Mouse (Mus musculus) 3T3-L1 (cell line): ENCODE data around the gene Mcpt1.
A peak's percentile ranks its signal among the peaks of the same experiment; 100 is the strongest.
"Not testable (repeated sequence)": the region's sequence is repeated elsewhere in the genome, so short reads cannot be mapped to it uniquely, and the experiment has no call there.

ENCODE experiments used
- DNase-seq: peaks from one replicate; pipeline ENCODE4 v3.0.0-alpha.2; 2015; ENCODE audit warnings: low read depth, low spot score

Mcpt1 gene

DNA sequence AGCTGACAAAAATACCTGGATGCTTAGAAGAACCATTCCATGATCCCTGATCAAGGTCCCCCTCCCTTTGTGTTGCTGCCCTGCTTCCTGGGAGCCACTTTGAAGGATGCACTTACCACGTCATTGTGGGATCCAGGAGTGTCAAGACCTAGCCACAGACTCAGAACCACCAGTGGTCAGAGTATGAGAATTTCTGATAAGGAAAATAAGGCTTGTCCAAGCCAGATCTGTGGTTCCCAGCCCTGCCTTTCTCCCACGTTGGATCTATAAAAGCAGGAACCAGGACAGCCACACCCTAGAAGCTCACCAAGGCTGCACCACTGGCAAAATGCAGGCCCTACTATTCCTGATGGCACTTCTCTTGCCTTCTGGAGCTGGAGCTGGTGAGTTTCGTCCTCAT is at the start of gene Mcpt1:
Gene Mcpt1, plus strand, starts transcription at position 301 of the 400 bp plus-strand sequence.
- not testable (repeated sequence) for DNase-seq

GRCm38 (mm10) chr14:55987464-55987863 is 30.3 kb upstream of the Mcpt1 start:
- peak; percentile 7 for DNase-seq

DNA sequence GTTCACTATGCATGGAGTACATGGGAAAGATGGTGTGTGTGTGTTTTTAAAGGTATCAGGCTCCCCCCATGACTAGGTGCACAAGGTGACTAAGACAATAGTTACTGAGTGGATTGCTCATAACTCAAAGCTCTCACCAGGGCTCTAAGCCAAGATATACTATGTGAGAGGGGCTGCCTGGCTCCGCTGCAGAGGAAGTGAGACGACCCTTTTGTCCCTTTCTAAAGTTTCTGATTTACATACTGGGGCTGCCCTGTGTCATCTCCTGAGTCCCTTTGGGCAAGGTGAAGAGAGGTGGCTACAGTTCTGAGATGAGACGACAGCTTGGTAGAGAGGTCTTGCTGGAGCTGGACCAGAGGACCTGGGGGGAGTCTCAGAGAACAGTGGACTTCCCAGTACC is 4.6 kb upstream of the Mcpt1 start:
- DNase-seq = no peak

DNA sequence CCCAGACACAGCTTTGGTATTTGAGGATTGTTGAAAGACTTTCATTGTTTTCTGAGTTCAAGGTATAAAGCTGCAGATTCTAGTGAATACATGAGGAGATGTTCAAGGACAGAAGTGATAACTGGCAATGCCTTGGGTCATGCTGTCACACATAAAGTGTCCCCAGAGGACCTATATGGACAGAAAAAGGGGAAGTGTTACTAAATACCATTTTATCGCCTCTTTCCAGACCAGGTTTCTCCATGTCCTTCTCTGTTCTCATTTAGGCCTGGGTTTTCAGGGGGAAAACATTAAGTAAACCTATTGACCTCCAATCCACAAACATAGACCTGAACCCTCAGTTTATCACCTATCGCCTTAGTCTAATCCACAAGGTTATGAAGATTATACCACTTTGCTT is 3.8 kb upstream of the Mcpt1 start:
- DNase-seq = no peak

- peak; percentile 10 for DNase-seq
Observed at GRCm38 (mm10) chr14:56019446-56019845, 1.7 kb downstream of the Mcpt1 start.

DNA sequence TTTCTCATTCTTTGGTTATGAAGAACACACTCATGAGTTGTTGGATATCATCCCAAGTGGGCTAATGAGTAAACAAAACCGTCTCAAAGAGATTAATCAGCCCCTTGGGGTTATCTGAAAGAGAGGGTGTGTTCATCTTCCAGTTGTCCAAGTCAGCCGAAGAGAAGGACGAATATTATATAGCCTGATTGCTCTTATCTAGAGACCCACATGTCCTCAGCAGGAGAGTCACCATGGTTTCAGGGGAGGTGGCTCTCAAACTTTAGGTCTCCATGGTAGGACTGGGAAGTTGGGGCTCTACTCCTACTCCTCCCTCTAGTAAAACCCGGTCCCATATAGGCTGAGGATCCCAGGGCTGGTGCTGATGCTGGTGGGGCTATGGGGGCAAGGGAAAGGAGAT is 3.5 kb downstream of the Mcpt1 start:
- DNase-seq = not testable (repeated sequence)

- DNase-seq = not testable (repeated sequence)
Observed at GRCm38 (mm10) chr14:56030395-56030794, 12.6 kb downstream of the Mcpt1 start, which contains the start of gene Mcpt9. Gene Mcpt9, minus strand, starts transcription at chr14:56030495.

DNA sequence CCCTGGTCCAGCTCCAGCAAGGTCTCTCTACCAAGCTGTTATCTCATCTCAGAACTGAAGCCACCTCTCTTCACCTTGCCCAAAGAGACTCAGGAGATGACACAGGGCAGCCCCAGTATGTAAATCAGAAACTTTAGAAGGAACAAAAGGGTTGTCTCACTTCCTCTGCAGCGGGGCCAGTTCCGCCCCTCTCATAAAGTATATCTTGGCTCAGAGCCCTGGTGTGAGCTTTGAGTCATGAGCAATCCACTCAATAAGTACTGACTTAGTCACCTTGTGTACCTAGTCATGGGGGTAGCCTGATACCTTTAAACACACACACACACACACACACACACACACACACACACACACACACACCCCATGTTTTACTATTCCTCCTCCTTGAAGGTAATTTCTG is 16.7 kb downstream of the Mcpt1 start:
- DNase-seq = peak; percentile 42

GRCm38 (mm10) chr14:56041792-56042191 is 24.0 kb downstream of the Mcpt1 start, which contains the start of gene Mcpt2:
Gene Mcpt2, plus strand, starts transcription at chr14:56042041.
- DNase-seq = not testable (repeated sequence)

- DNase-seq = no peak
Observed at GRCm38 (mm10) chr14:56055408-56055807, 37.6 kb downstream of the Mcpt1 start.

- peak; percentile 4 for DNase-seq
Observed at GRCm38 (mm10) chr14:56057722-56058121, 40.0 kb downstream of the Mcpt1 start.

DNA sequence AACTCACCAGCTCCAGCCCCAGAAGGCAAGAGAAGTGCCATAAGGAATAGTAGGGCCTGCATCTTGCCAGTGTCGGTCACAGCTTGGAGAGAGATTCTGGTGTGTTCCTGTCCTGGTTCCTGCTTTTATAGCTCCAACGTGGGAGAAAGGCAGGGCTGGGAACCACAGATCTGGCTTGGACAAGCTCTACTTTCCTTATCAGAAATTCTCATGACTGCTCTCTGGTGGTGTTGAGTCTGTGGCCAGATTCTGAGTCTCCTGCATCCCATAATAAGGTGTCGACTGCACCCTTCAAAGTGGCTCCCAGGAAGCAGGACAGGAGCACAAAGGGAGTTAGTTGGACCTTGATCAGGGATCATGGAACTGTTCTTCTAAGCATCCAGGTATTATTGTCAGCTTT is 44.4 kb downstream of the Mcpt1 start, which contains the start of gene Mcpt4:
Gene Mcpt4, minus strand, starts transcription at position 101 of the 400 bp plus-strand sequence.
- not testable (repeated sequence) for DNase-seq
